Mouse (Mus musculus): ENCODE data around the gene Tsga10.

The Tsga10 gene

DNA sequence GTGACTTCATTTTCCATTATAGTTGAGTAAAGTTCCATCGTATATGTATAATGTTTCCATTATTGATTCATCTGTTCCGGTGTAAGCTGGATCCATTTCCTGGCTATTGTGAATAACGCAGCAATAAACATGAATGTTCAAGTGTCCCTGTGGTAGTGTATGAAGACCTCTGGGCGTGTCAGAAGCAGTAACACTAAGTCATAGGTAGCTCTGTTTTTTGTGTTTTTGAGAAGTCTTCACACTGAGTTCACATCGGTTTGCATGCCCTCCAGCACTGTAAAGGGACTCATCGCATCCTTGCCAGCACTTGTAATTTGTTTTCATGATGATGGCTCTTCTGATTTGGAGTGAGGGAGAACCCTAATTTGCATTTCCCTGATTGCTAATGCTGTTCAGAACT is at the start of gene Tsga10:
TSS of gene Tsga10 (minus strand) at position 144 of the 400 bp plus-strand sequence.
- DNase-seq (ENCODE audit: low spot score) = no peak

DNA sequence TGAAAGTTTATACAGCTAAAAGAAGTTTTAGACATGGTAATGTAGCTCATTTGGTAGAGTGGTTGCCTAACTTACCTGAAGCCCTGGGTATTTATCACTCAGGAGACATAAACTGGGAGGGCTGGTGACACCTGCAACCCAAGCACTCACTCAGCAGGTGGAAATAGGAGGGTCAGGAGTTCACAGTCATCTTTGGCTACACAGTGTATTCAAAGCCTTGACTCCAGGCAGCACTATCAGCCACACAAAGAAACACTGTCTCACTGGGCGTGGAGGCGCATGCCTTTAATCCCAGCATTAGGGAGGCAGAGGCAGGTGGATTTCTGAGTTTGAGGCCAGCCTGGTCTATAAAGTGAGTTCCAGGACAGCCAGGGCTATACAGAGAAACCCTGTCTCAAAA is 46.5 kb upstream of the Tsga10 start:
- no peak for DNase-seq (ENCODE audit: low spot score)

DNA sequence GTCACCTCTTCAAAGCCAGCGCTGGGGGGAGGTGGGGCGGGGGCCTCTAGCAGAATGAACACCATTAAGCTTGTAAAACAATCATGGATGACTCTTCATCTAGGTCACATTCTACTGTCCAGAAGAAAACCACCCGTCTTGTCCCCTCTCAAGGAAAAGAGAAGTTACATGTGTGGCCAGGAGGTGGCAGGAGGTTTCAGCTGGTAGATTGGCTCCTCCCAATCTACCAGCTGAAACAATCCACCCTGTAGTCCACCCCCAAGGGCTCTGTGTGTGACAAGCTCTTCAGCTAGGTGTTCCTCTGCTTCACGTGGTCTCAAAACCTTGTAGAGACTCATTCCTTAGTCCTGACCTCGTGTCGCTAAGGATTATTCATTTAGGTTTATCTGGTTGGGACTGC is 36.9 kb upstream of the Tsga10 start:
- DNase-seq (ENCODE audit: low spot score) = peak; percentile 44

GRCm38 (mm10) chr1:37900288-37900687 is 34.1 kb upstream of the Tsga10 start:
- no peak for DNase-seq (ENCODE audit: low spot score)

GRCm38 (mm10) chr1:37899816-37900215 is 33.6 kb upstream of the Tsga10 start:
- no peak for DNase-seq (ENCODE audit: low spot score)

GRCm38 (mm10) chr1:37894606-37895005 is 28.4 kb upstream of the Tsga10 start:
- DNase-seq (ENCODE audit: low spot score) = no peak

DNA sequence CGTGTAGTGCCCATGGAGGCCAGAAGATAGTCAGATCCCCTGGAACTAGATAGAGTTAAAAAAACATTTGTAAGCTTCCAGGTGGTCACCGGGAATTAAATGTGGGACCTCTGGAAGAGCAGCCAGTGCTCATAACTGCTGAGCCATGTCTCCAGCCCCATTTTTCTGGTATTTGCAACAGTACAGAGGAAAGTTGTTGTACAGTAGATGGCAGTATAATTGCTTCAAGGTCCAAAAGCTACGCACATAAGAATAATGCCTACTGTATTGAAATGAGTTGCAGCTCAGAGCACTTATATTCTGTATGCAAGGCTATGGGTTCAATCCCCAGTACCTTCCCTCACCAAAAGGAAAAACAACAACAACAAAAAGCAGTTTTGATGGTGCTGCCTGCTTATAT is 25.2 kb upstream of the Tsga10 start:
- DNase-seq (ENCODE audit: low spot score) = no peak

- peak; percentile 94 for DNase-seq (ENCODE audit: low spot score)
These were observed 23.9 kb upstream of the Tsga10 start, which contains the start of the genes Mitd1 and Mrpl30 for GRCm38 (mm10) chr1:37890025-37890652. Mitd1 (minus strand) TSS chr1:37890411. Mrpl30 (plus strand) TSS chr1:37890477.

DNA sequence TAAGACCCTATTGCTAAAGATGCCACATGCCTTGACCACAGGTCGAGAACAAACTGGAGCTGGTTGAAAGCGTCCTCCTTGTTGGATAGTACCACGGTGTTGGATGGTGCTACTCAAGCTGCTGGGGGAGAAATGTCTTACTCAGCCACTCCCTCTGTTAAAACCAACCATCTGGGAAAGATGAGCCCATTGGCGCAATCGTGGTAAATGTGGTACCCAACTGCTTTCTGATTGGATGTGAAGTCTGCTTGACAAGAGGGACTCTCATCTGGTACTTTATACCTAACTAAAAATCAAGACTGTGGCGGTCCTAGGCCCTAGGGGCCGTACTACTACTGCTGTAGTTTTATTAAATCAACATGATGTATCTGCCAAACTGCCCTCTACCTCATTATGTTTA is 23.0 kb upstream of the Tsga10 start:
- DNase-seq (ENCODE audit: low spot score) = no peak

- DNase-seq (ENCODE audit: low spot score) = no peak
These were observed 18.2 kb upstream of the Tsga10 start for GRCm38 (mm10) chr1:37884451-37884850.

GRCm38 (mm10) chr1:37883411-37883810 is 17.2 kb upstream of the Tsga10 start:
- no peak for DNase-seq (ENCODE audit: low spot score)

DNA sequence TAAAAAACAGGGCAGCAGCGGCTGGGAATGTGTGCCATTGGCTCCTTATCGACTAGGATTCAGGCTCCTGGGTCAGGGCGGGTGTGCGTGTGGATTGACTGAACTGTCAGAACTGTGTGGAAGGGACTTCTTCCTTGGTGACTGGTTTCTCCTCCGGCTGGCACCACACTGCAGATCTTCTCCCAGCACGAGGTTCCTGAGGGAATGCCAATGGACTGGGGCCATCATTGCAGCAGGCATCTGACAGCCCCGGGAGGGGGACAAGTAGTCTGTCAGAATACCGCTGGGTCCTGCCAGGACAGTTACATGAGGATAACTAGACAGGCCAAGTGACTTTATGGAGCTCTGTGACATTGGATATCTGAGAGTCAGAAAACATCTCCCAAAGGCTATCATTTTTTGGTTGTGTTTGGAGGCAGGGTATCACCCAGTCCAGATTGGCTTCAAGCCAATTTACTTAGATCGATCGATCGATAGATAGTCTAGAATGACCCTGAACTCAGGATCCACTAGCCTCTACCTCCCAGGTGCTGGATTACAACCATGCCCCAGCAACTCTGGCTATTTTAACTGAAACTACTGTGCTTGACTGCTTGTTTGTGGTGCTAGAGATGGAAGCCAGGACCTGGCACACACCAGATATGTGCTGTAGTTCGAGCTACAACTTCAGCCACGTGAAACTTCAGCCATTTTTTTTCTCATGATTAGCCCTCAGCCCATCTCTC is 11.7 kb upstream of the Tsga10 start:
- DNase-seq (ENCODE audit: low spot score) = no peak

DNA sequence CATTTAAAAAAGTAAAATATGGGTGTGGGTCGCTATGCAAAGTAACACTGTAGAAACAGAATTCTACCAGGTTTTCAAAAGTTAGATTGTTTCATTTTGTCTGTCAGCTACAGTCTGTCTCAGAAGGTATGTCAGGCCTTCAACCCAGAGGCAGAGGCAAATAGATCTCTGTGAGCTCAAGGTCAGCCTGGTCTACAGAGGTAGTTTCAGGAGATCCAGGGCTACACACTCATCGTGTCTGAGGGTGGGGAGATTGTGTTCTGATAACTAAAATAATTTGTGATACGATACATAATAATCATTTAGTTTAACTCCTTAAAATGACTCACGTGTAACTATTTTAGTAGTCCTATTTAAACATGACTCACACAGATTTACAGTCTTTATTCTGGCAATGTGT is 6.9 kb upstream of the Tsga10 start:
- DNase-seq (ENCODE audit: low spot score) = no peak

DNA sequence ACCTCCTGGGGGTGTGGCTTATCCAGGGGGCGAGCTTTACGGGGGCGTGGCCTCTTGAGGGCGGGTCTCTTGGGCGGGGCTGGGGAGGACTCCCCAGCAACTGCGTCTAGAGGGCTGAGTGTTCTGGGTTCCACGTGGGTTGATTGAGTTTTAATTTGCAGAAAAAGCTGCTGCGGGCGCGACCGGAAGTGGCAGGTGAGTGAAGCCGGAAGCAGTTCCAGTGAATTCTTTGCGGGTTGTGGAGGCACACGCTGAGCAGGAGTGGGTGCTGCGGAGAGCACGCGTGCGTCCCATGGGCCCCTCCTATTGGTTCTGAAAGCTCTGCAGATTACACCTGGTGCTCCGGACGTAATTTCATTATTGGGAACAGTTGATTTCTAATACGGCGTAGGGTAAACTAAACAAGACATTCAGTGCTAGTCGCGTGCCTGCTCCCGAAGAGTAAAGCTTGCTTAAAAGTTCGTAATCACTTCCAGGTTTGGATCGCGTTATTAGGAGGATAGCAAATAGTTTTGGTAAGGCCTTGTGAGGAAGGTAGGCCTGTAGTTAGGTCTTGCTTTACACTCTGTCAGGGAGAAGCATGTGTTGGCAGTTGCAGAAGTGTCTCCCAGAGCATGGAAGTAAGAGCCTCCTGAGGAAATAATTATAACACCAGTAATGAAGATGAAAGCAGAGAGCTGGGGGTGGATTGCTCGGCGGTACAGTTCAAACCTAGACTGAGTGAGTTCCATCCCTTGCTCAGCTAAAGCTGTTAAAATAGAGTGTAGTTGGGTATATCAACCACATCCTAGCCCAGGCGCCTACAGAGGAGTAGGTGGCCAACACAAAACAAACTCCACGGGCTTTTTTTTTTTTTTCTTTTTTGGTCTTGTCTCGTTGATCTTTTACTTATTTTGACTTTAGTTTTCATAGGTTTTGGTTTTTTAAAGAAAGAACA is 6.2 kb upstream of the Tsga10 start:
- DNase-seq (ENCODE audit: low spot score) = peak; percentile 87

- DNase-seq (ENCODE audit: low spot score) = no peak
These were observed 5.5 kb upstream of the Tsga10 start, which contains the start of gene Lipt1 for GRCm38 (mm10) chr1:37871704-37872103. Lipt1 (plus strand) TSS chr1:37871738.

GRCm38 (mm10) chr1:37869362-37869761 is 3.1 kb upstream of the Tsga10 start:
- DNase-seq (ENCODE audit: low spot score) = no peak

GRCm38 (mm10) chr1:37868640-37869039 is 2.4 kb upstream of the Tsga10 start:
- no peak for DNase-seq (ENCODE audit: low spot score)

GRCm38 (mm10) chr1:37867684-37868322 is 1.6 kb upstream of the Tsga10 start:
- DNase-seq (ENCODE audit: low spot score) = no peak

- DNase-seq (ENCODE audit: low spot score) = peak; percentile 63
These were observed 827 bp upstream of the Tsga10 start for GRCm38 (mm10) chr1:37867056-37867455.

- peak; percentile 16 for DNase-seq (ENCODE audit: low spot score)
These were observed 621 bp downstream of the Tsga10 start for GRCm38 (mm10) chr1:37865401-37866215.

All from embryo, embryonic 10.5 days (tissue).